Mouse (Mus musculus) left cerebral cortex, adult 18-20 months (tissue): ENCODE results near the gene Vwa5a. TPM values are rescaled to one million over a fixed set of nuclear protein-coding genes. Genes with fewer than 3 reads are reported as not detected.

ENCODE experiments used
- DNase-seq, 2 experiments: peaks; one replicate each; pipeline ENCODE4 v3.0.0; 2021 to 2022; ENCODE audit warnings: low spot score in 2 of 2, mixed read lengths in 1 of 2
- long read RNA-seq, 2 experiments: library from polyadenylated mRNA; stranded (forward); transcript quantifications; one replicate each; pipeline ENCODE4 v2.0.0; 2021
- total RNA-seq, 2 experiments: library from RNA; stranded (reverse); gene quantifications; 2 replicates each; pipeline ENCODE4 v1.2.3; 2021

The Vwa5a gene
- total RNA-seq, result 10 to 100 TPM; 11.0 to 11.7 TPM
- long read RNA-seq, experiment 1, full-length matches to known transcripts, result 9 of 12 reads
- long read RNA-seq, experiment 1, partial matches to known transcripts, result 3 of 12 reads
- long read RNA-seq, experiment 1, other reads (novel, unspliced or antisense), result 0 of 12 reads
- long read RNA-seq, experiment 2, full-length matches to known transcripts, result 1 of 1 reads
- long read RNA-seq, experiment 2, partial matches to known transcripts, result 0 of 1 reads
- long read RNA-seq, experiment 2, other reads (novel, unspliced or antisense), result 0 of 1 reads

- no peak for DNase-seq
These were observed at the start of gene Vwa5a for GRCm38 (mm10) chr9:38718102-38718501. Vwa5a (plus strand) TSS chr9:38718268.

- no peak for DNase-seq
These were observed 45.2 kb upstream of the Vwa5a start for GRCm38 (mm10) chr9:38672887-38673286.

- DNase-seq, result no peak
These were observed 43.6 kb upstream of the Vwa5a start, which contains the start of gene Olfr918 for GRCm38 (mm10) chr9:38674501-38674900. Olfr918 (minus strand) TSS chr9:38674601.

- DNase-seq, result no peak
These were observed 916 bp downstream of the Vwa5a start for GRCm38 (mm10) chr9:38718927-38719441.

GRCm38 (mm10) chr9:38724044-38724443, 6.0 kb downstream of the Vwa5a start:
- DNase-seq, result no peak

- DNase-seq, result no peak
These were observed 10.2 kb downstream of the Vwa5a start for GRCm38 (mm10) chr9:38728218-38728617.

- DNase-seq, result no peak
These were observed 23.3 kb downstream of the Vwa5a start for GRCm38 (mm10) chr9:38741408-38741807.

GRCm38 (mm10) chr9:38744619-38745315, 26.7 kb downstream of the Vwa5a start:
- no peak for DNase-seq

GRCm38 (mm10) chr9:38751999-38752398, 33.9 kb downstream of the Vwa5a start, which contains the start of gene Olfr920:
Olfr920 (plus strand) TSS chr9:38752299.
- DNase-seq, result no peak

- no peak for DNase-seq
These were observed 54.7 kb downstream of the Vwa5a start, which contains the start of gene Olfr921 for GRCm38 (mm10) chr9:38772768-38773167. Olfr921 (plus strand) TSS chr9:38773068.

GRCm38 (mm10) chr9:38792689-38793088, 74.6 kb downstream of the Vwa5a start:
- no peak for DNase-seq

Other genes starting within 250 kb of the Vwa5a start
- under 1 TPM in 1 of 2 experiments, not detected in 1; 0.07 TPM for gene Olfr905, start 247.2 kb upstream of the Vwa5a start, total RNA-seq
- not detected for gene Olfr906, start 231.2 kb upstream of the Vwa5a start, total RNA-seq
- gene Olfr907, start 222.5 kb upstream of the Vwa5a start, total RNA-seq, result not detected
- not detected for gene Olfr911-ps1, start 196.7 kb upstream of the Vwa5a start, total RNA-seq
- gene Olfr910, start 180.4 kb upstream of the Vwa5a start, total RNA-seq, result not detected
- not detected for gene Olfr912, start 138.1 kb upstream of the Vwa5a start, total RNA-seq
- not detected for gene Olfr913, start 125.5 kb upstream of the Vwa5a start, total RNA-seq
- not detected for gene Olfr914, start 113.2 kb upstream of the Vwa5a start, total RNA-seq
- gene Olfr916, start 58.4 kb upstream of the Vwa5a start, total RNA-seq, result not detected
- gene Olfr917, start 52.4 kb upstream of the Vwa5a start, total RNA-seq, result not detected
- not detected for gene Olfr918, start 43.7 kb upstream of the Vwa5a start, total RNA-seq
- not detected for gene Olfr919, start 14.6 kb upstream of the Vwa5a start, total RNA-seq
- gene Olfr920, start 34.0 kb downstream of the Vwa5a start, total RNA-seq, result under 1 TPM in 1 of 2 experiments, not detected in 1; 0.12 TPM
- gene Olfr921, start 54.8 kb downstream of the Vwa5a start, total RNA-seq, result not detected
- not detected for gene Olfr922, start 96.3 kb downstream of the Vwa5a start, total RNA-seq
- gene Olfr923, start 108.3 kb downstream of the Vwa5a start, total RNA-seq, result not detected
- not detected for gene Olfr924, start 126.2 kb downstream of the Vwa5a start, total RNA-seq
- gene Olfr26, start 136.8 kb downstream of the Vwa5a start, total RNA-seq, result not detected
- gene Olfr926, start 158.9 kb downstream of the Vwa5a start, total RNA-seq, result not detected
- gene Olfr930, start 211.5 kb downstream of the Vwa5a start, total RNA-seq, result not detected